Mouse (Mus musculus): ENCODE measurements around the gene Tmem86a.

Tmem86a gene

DNA sequence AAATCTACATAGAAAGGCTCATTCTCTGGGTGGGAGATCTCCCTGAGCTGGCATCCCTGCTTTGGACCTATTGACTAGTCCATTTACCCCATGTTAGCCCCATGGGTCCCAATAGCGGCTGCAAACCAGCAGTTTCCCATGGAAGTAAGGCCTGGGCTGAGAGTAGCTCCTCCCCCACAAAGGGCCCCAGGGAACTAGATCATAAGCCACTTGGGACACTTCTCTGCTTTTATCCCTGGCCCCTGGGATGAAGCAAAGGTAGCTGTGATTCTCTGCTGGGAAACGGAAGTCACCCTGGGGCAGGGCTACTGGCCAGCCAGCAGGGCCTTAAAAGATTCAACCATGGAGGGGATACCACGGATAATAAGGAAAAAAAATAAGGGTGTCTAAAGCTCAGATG, 26.3 kb downstream of the Tmem86a start:
- no peak for DNase-seq (ENCODE audit: low spot score in 2 of 2)

DNA sequence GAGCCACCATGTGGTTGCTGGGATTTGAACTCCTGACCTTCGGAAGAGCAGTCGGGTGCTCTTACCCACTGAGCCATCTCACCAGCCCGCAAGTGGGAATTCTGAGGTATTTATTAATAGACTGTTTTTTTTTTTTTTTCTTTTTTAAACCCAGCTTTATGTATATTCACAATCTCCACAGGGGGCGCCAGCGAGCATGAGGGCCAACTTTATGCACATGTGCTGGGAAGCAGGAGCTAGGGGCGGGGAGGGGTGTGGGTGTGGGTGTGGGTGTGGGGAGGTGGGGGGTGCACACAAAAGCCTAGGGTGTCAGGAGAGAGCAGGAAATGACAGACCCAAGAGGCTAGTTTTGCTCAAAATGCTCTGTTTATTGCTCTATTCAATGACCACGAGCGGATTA, 27.1 kb downstream of the Tmem86a start:
- DNase-seq (ENCODE audit: low spot score in 2 of 2) = no peak

DNA sequence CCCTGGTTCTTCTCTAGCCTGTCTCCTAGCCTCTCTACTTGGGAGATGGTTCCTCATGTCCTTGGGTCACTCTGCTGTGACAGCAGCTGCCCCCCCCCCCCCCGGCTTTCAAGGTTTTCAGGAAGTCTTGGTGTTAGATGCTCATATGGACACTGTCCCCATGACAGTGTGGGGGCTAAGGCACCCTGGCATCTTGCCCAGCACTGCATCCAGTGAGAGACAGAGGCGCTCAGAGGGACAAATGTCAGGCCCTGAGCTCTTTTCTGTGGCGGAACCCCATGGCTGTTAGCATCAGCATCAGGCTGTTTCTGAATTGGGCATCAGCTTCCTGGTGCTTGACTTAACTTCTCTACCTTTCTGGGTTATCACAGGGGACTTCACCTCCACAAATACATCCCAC, 30.5 kb downstream of the Tmem86a start:
- DNase-seq (ENCODE audit: low spot score in 2 of 2) = no peak

DNA sequence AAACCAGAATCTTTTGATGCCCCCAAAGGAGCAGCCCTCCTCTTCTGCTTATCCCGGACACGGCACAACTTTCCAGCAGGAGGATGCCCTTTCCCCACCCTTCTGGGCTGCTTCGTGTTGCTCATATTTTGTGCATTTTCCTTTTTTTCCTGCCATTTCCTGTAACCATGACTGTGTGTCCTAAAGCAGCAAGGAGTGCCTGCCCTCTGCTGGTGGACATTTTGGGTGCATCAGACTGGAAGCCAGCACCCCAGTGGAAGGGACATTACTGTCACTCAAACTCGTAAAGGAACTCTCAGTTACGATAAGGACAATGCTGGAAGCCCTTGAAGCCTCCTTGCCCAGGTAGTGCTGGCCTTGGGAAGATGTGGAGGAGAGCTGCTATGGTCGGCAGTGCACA, 30.9 kb downstream of the Tmem86a start:
- peak; percentile 62 to 68 for DNase-seq (ENCODE audit: low spot score in 2 of 2)

DNA sequence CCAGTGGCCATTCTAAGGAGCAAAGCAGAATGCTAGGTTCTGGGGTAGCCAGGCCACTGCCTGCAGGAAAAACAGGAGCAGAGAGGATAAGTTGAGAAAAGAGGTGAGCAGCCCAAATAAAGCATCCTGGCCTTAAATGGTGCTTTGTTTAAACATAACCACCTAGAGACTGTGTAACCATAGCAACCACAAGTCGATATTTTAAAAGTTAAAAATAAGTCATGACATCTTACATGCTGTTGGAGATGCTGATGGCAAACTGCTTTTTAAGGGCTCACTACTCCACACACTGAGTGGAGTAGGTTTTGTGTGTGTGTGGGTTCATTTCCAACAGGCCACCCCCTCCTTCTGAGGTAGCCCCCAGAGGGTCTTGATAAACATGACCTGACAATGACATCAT, 34.7 kb downstream of the Tmem86a start:
- no peak for DNase-seq (ENCODE audit: low spot score in 2 of 2)

DNA sequence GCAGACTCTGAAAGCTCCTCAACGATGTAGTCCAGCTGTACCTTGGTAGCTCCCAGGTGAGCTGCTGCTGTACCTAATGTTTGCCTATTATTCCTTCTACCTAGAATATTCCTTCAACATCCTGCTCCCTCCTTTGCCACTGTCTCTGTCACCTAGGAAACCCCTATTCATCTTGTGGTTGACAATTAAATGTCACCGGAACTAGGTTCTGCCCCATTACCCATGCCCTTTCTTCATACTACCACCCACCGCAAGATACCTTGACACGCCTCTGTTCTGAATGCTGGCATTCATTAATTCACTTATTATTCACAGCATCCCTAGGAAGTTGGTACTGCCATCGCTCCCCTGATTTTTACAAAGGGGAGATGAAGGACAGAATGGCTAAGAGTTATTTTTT, 43.5 kb downstream of the Tmem86a start:
- DNase-seq (ENCODE audit: low spot score in 2 of 2) = no peak

DNA sequence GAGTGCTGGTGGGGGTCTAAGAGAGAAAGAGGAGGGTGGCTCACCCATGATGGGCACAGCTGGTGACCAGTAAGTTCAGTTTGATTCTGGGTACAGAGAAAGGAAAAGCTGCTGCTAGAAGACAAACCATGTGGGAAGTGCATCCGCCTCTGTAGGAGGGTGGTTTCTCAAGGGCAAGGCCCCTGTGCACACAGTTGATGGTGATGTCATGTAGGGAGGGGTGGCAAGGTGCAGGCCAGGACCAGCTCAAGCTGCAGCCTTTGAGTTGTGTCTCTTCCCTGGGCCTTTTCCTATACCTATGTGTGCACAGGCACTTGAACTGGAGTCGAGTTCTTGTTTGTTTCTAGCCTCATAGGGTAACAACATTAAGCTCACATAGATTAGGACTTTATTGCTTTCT, 44.6 kb downstream of the Tmem86a start:
- DNase-seq (ENCODE audit: low spot score in 2 of 2) = no peak

DNA sequence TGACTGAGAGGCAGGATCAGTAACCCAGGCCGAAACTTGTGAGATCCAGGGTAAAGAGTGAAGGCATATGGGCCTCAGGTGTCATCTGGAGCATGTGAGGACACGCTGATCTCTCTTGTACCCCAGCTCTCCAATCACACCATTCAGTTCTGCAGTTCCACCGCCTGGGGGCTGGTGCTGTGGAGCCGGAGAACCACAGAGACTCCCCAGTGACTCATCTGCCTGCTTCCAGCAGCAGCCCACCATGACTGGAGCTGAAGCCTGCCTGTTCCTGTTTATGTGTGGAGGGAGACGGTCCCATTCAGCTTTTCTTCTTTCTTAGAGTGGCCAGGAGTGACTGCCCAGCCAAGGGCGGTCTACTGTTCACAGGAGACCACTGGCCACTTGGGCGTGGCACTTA, 47.6 kb downstream of the Tmem86a start:
- DNase-seq (ENCODE audit: low spot score in 2 of 2) = peak; percentile 63

DNA sequence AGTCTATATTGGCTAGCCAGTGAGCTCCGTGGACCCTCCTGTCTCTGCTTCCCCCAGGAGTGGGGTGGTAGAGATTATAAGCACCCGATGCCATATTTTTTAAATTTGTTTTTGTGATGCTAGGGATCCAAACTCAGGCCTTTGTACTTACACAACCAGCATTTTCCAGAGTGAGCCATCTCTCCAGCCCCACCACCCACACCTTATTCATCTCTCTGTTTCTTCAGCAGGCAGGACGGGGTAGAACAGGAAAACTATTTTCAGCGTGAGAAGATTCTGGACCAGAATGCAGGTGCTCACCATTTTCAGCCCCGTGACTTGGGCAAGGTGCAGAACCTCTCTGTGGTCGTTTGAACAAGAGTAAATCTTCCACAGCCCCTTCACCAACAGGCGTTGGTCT, 48.9 kb downstream of the Tmem86a start:
- no peak for DNase-seq (ENCODE audit: low spot score in 2 of 2)

DNA sequence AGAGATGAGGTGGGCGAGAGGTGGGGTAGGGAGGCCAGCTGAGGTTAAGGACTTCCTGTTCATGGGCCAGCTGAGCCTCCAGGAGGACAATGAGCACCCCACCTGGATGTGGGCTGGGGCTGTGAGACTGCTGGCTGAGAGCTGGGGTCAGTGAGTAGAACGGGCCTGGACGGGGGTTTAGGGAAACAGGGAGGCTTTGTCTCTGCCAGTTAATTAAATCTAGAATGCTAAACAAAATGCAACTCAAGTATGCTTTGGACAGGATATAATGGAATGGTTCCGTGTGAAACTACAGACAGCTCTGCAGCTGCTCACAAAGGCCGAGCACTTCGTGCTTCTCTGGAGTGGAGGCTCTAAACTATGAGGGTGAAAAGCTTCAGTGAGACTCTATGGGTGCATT, 50.2 kb downstream of the Tmem86a start:
- no peak for DNase-seq (ENCODE audit: low spot score in 2 of 2)

DNA sequence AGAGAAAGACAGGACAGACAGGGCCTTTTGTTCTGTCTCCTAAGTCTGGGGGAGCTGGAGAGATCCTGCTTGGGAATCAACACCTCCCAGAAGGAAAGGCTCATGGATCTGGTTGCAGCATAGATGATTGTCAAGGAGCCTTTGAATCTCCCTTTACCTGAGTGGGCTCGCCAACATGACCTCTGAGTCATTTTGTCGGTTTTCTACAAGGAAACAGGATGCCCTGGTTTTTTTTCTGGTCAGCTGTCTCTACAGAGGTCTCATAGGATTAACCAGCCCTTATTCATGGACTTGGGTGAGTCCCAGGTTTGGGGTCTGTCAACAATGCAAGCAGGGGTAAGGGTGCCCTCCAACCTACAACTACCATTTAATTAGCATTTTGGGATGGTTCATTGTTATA, 52.6 kb downstream of the Tmem86a start:
- no peak for DNase-seq (ENCODE audit: low spot score in 2 of 2)

DNA sequence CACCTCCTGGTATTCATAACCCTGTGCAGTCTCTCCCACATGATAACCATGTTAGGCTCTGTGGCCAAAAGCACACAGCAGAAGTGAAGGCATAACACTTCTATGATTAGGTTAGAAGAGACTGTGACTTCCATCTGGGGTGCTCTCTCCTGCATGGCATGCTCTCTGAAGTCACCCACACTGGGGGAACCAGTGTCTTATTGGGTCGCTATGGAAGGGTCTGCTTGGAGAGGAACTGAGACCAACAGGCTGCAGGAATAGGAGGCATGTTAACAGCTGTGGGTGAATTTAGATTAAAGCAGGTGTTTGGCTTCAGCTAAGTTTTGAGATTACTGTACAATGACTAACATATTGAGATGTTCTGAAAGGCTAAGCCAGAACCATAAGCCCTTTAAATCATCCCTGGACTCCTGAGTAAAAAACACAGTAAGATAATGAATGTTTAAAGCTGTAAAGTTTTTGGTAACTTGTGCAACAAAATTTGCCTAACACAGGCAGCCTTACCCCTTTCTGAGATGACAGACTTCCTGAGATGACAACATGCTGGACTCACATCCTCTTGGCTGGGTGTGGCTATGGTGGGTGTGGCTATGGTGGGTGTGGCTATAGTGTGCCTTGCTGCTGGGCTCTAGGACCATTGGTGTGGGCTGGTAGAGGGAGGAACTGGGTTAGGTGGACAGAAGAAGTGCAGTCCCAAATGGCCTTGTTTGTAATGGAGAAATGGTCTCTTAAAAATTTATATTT, 53.4 kb downstream of the Tmem86a start:
- no peak for DNase-seq (ENCODE audit: low spot score in 2 of 2)

Data from right cerebral cortex, postnatal 36 days (tissue).